Mouse (Mus musculus) stomach, embryonic 14.5 days (tissue): Measurements from ENCODE around the gene Mif4gd. TPM values are rescaled to one million over a fixed set of nuclear protein-coding genes. Genes with fewer than 3 reads are reported as not detected.
"Not testable (repeated sequence)": the region's sequence is repeated elsewhere in the genome, so short reads cannot be mapped to it uniquely, and the experiment has no call there.

ENCODE experiments used
- ATAC-seq: fragments of 200-750 bp; cut with Nextera tagmentation; 2 replicates; pipeline ENCODE4 v1.8.0; 2017; ENCODE audit warnings: low read depth, moderate TSS enrichment; ENCODE audit not compliant: insufficient number of reproducible peaks, insufficient read depth, low FRiP score
- H3K27ac ChIP-seq: fragments of 300-500 bp; sonication (generic); 2 replicates; pipeline ENCODE4 v1.5.1; 2014; ENCODE audit warnings: mild to moderate bottlenecking, low read length, moderate library complexity, mixed read lengths
- H3K27me3 ChIP-seq: fragments of 300-500 bp; sonication (generic); 2 replicates; pipeline ENCODE4 v1.6.1; 2014; ENCODE audit warnings: low read length, control low read depth, mixed read lengths; ENCODE audit not compliant: control insufficient read depth, insufficient read depth
- H3K36me3 ChIP-seq: fragments of 300-500 bp; sonication (generic); 2 replicates; pipeline ENCODE4 v1.6.1; 2014; ENCODE audit warnings: mild to moderate bottlenecking, control low read depth, low read length, moderate library complexity, mixed read lengths; ENCODE audit not compliant: control insufficient read depth, insufficient read depth
- H3K4me1 ChIP-seq: fragments of 300-500 bp; sonication (generic); 2 replicates; pipeline ENCODE4 v1.6.1; 2014; ENCODE audit warnings: low read length, control low read depth, mixed read lengths; ENCODE audit not compliant: control insufficient read depth, insufficient read depth
- H3K4me2 ChIP-seq: fragments of 300-500 bp; sonication (generic); replicated peaks from 2 replicates; pipeline ENCODE4 v1.6.1; 2014; ENCODE audit warnings: low read depth, low read length, control low read depth
- H3K4me3 ChIP-seq: fragments of 300-500 bp; sonication (generic); 2 replicates; pipeline ENCODE4 v1.5.1; 2014; ENCODE audit warnings: low read depth, low read length, control low read depth
- H3K9ac ChIP-seq: fragments of 300-500 bp; sonication (generic); replicated peaks from 2 replicates; pipeline ENCODE4 v1.6.1; 2014; ENCODE audit warnings: low read depth, mild to moderate bottlenecking, control low read depth, low read length, moderate library complexity, mixed read lengths
- H3K9me3 ChIP-seq: fragments of 300-500 bp; sonication (generic); 2 replicates; pipeline ENCODE4 v1.6.1; 2016; ENCODE audit warnings: low read depth, low read length, control low read depth; ENCODE audit not compliant: control insufficient read depth
- WGBS: fragments of 180-500 bp; shearing (Covaris S2); extraction: QIAGEN DNeasy Blood & Tissue Kit; methylation state at CpG from one replicate; pipeline ENCODE4 v1.1.7; 2014; 5-methylcytosine and 5-hydroxymethylcytosine counted together
- polyA plus RNA-seq: library from polyadenylated mRNA; unstranded; fragments of >200 nt; fragmentation: Nextera tagmentation; extraction: Ambion mirVana; gene quantifications from 2 replicates; pipeline ENCODE4 v1.2.1, GENCODE M21; 2014

Mif4gd gene
- polyA plus RNA-seq, 1 experiment from 2014 or later: 33.4 TPM

DNA sequence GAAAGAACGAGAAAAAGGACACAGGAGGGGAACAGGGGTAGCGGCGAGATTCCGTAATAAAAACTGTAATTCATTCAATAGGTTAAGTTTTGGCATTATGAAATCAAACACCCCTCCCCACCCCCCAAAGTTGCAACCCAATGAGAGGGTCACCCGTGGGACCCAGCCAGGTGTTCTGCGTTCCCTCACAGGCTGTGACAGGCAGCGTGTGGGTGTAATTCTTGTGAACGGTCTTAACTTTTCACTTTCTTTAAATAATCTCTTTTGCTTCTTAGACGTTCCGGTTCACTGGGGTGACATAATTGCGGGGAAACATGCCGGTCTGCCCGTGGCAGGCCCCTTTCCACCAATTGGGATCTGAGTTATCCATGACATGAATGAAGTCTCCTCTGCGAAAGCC lies 32.7 kb upstream of the Mif4gd start:
- H3K4me2 ChIP-seq, H3K36me3 ChIP-seq, H3K27me3 ChIP-seq, H3K9ac ChIP-seq, H3K27ac ChIP-seq, H3K4me1 ChIP-seq, ATAC-seq, H3K4me3 ChIP-seq, H3K9me3 ChIP-seq: not testable (repeated sequence)
- WGBS: 48% methylated on average over 14 of the region's 14 CpGs

DNA sequence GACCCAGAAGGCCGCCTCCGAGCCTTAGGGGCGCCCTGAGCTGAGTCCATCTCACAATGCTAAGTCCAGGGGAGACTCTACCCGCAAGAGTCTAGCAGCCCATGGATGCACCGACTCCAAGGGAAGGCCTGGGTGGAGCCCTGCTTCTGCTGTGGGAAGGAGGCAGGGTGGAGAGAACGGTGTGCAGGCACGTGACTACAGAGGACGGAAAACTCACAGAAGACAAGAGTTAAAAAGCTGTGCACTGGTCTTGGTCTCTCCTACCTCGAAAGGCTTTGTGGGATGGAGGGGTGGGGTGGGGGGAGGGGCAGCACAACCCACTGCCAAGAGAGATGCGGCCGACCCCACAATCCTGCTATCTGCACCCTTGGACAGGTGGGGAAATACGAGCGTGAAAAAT lies 31.5 kb upstream of the Mif4gd start:
- Histone ChIP-seq H3K36me3 (no peaks in the 10 kb centered on the region; the same call in 1 of the 2 replicates), H3K4me2 (no peak overlapping the region), H3K9ac (no peak overlapping the region), H3K27me3 (no peaks in the 10 kb centered on the region), H3K4me3 (no peak overlapping the region), H3K4me1 (peaks cover 3% of the 10 kb centered on the region; the same call in 1 of the 2 replicates), H3K27ac (no peak overlapping the region), H3K9me3 (no peaks in the 10 kb centered on the region)
- no peak for ATAC-seq
- 86% methylated on average over 13 of the region's 13 CpGs for WGBS

DNA sequence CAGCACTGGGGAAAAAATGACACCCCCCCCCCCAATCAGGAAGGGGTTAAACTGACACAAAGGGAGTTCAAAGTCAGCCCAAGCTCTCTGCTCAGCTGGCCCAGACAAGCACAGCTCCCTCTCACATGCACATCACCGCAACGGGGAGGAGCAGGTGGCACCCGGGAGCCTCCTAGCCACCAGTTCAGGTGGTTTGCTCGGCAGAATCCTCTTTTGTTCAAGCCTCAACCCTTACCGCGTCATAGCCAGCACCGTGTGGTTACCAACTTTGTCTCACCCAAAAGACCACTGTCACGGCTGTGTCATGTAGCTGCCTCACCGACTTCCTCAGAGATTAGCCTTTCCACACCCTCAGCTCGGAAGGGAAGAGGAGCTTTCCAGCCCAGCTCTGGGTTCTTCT lies 30.5 kb upstream of the Mif4gd start:
- WGBS: 71% methylated on average over 10 of the region's 10 CpGs
- Histone ChIP-seq H3K9ac (no peak overlapping the region), H3K4me2 (no peak overlapping the region), H3K4me3 (no peak overlapping the region), H3K4me1 (peaks cover 4% of the 10 kb centered on the region; the same call in 1 of the 2 replicates), H3K9me3 (no peaks in the 10 kb centered on the region), H3K27ac (no peak overlapping the region), H3K27me3 (no peaks in the 10 kb centered on the region), H3K36me3 (no peaks in the 10 kb centered on the region; the same call in 1 of the 2 replicates)
- no peak for ATAC-seq

DNA sequence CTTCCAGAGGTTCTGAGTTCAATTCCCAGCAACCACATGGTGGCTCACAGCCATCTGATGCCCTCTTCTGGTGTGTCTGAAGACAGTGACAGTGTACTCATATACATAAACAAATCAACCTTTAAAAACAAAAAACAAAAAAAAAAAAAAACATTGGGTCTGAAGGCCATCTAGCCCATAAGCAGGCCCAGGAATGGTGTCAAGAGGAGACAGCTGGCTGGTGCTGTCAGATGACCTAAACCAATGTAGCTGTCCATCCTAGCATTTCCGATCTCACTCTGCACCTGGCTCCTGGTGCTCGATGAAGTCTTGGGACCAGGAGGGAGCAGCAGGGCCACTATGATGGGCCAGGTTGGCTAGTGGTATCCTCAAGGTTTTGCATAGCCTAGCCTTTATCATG lies 29.9 kb upstream of the Mif4gd start:
- Histone ChIP-seq H3K27me3 (no peaks in the 10 kb centered on the region), H3K27ac (no peak overlapping the region), H3K4me3 (no peak overlapping the region), H3K4me2 (no peak overlapping the region), H3K9me3 (no peaks in the 10 kb centered on the region), H3K4me1 (peaks cover 4% of the 10 kb centered on the region; the same call in 1 of the 2 replicates), H3K9ac (no peak overlapping the region), H3K36me3 (no peaks in the 10 kb centered on the region; the same call in 1 of the 2 replicates)
- WGBS: 92% methylated on average over 2 of the region's 2 CpGs
- no peak for ATAC-seq

DNA sequence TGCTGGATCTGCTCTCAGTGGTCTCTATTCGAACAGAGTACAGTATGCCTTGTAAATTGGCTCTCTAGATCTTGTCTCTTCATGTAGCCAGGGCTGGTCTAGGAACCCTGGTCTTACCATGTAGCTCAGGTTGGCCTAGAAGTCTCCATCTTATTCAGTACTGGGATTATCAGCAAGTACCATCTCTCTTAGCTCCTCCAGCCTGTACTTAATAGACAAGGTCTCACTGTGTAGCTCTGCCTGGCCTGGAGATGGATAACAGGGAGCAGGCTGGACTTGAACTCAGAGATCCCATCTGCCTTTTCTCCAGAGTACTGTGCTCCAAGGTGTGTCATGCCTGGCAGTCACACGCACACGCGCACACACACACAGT lies 28.9 kb upstream of the Mif4gd start:
- H3K4me1 ChIP-seq: peaks cover 4% of the 10 kb centered on the region; the same call in 1 of the 2 replicates

DNA sequence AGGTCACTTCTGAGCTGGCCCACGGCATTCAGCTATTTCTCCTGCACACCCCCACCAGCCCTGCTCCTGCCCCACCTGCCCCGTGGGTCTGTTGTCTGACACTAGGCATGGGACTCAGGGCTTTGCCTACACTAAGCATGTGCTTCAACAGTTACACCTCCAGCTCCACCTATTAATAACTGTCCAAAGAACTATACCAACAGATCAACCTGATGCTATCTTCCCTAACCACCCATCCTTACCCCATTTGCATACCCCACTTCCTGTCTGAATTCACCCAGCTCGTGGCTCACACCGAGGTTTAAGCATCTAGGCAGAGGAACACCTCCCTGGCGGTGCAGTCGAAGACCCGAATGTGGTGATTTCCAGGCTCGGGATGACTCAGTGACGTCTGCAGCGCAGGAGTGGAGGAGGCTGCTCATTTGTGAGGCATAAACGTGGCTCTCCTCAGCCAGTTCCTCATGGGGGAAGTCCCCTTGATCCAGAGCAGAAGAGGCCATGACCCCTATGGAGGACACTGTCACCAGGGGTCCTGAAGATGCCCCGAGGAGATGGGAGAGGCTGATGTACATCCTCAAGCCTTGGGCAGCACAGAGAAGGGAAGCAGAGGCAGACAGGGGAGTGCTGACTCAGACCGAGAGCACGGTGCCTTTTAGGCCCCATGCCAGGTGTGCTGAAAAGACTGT lies 28.4 kb upstream of the Mif4gd start:
- Histone ChIP-seq H3K4me3 (no peak overlapping the region), H3K4me2 (no peak overlapping the region), H3K27ac (no peak overlapping the region), H3K9ac (no peak overlapping the region), H3K27me3 (no peaks in the 10 kb centered on the region), H3K36me3 (no peaks in the 10 kb centered on the region), H3K4me1 (peaks cover 4% of the 10 kb centered on the region; the same call in 1 of the 2 replicates), H3K9me3 (no peaks in the 10 kb centered on the region)
- 53% methylated on average over 14 of the region's 14 CpGs for WGBS
- ATAC-seq: no peak

More for the DNA sequence above, 28.9 kb upstream of the Mif4gd start:
- Histone ChIP-seq H3K36me3 (no peaks in the 10 kb centered on the region; the same call in 1 of the 2 replicates), H3K9ac (no peak overlapping the region), H3K27me3 (no peaks in the 10 kb centered on the region), H3K27ac (no peak overlapping the region), H3K9me3 (no peaks in the 10 kb centered on the region), H3K4me2 (no peak overlapping the region), H3K4me3 (no peak overlapping the region)
- WGBS: 89% methylated on average over 4 of the region's 4 CpGs
- no peak for ATAC-seq

DNA sequence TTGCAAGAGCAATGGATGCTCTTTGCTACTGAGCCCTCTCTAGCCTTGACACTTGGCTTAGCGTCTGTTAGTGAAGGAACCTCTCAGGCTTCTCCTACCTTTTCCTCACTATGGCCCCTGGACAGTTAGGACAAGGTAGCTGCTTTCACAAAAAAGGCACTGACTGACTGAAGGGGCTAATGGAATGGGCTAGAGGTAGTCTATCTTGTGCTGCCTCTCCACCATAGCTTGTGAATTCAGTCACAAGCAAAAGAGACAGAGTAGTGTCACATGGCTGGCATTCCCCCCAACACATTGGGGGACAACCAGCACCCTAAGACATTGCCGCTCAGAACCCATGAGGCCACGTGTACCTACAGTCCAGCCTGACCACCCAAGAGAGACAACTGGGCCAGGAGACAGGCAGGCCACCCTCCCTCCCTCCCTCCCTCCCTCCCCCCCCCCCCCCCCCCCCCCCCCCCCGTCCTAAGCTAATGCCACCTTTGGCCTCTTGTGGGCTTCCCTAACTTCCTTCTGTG lies 27.6 kb upstream of the Mif4gd start:
- Histone ChIP-seq H3K9me3 (no peaks in the 10 kb centered on the region), H3K27me3 (no peaks in the 10 kb centered on the region), H3K9ac (no peak overlapping the region), H3K27ac (no peak overlapping the region), H3K4me3 (no peak overlapping the region), H3K36me3 (no peaks in the 10 kb centered on the region), H3K4me2 (no peak overlapping the region), H3K4me1 (peaks cover 4% of the 10 kb centered on the region; the same call in 1 of the 2 replicates)
- WGBS: 80% methylated on average over 3 of the region's 4 CpGs
- no peak for ATAC-seq

DNA sequence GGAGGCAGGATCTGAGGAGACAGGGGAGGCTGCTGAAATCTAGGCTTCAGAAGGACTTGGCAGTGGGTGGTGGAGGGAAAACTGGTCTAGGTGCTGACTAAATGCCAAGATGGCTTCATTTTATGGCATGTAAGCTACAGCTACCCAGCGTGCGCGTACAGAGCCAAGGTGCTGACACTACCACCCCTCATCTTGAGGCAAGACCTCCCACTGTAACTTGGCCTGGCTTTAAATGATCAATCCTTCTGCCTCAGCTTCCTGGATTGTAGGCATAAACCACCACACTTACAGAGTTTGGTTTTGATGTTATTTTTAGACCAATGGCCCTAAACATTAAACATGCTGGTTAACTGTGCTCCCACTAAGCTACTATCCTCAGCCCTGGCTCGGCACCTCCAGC lies 26.8 kb upstream of the Mif4gd start:
- H3K9me3 ChIP-seq: no peaks in the 10 kb centered on the region
- H3K4me2 ChIP-seq: no peak overlapping the region
- ATAC-seq: no peak
- H3K27me3 ChIP-seq: no peaks in the 10 kb centered on the region
- no peak overlapping the region for H3K9ac ChIP-seq
- no peak overlapping the region for H3K4me3 ChIP-seq
- H3K27ac ChIP-seq: no peak overlapping the region
- peaks cover 4% of the 10 kb centered on the region; the same call in 1 of the 2 replicates for H3K4me1 ChIP-seq
- no peaks in the 10 kb centered on the region for H3K36me3 ChIP-seq
- WGBS: 70% methylated on average over 4 of the region's 4 CpGs
